Mouse (Mus musculus): ENCODE data around the gene Phox2b.

DNA sequence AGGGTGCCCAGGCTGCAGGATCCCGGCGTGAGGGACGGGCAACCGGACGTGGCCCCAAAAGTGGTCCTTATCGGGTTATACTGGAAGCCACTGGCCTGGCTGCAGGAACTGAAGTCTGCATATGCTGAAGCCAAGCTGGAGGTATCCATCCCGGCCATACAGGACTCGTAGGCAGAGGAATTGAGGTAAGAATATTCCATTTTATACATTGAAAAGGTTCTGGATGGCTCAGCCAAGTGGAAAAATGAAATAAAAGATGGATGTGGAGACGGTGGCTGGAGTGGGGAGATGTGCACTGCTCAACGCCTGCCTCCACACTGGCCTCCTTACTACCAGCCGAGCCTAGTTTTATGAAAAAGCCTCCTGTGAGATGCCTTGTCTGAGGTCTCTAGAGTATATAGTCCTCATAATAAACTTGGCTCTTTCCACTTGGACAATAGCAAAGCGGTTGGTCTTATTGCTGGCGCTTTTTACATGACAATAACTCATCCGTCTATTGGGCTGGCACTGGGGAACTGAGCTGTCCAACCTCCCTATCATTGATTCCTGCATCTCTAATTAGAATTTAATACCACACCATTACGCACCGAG is at the start of gene Phox2b:
- no peak for TF ChIP-seq CTCF (IDR thresholded peaks at IDR 0.05)
- TF ChIP-seq POLR2A (IDR thresholded peaks at IDR 0.05; ENCODE audit: insufficient read depth, low read depth, low read length), result no peak
- no peak for TF ChIP-seq EP300 (IDR thresholded peaks at IDR 0.05; ENCODE audit: insufficient read depth, low read depth, low read length)
